In genomic region chrX:70094259-70094658, GRCm38 (mm10) we compare ENCODE assay signal across 22 mouse cellular contexts.
DNase-seq lines count a peak whose midpoint lies in the region; ATAC-seq and TF ChIP-seq lines count a peak whose summit lies in the region.
"Had no signal": no experiment of that assay in that cellular context is flagged by ENCODE, and none has a peak within 500 bp of the region (broad histone marks: within the 10 kb centered on the region; RNA-seq: fewer than 3 reads in every experiment).

No protein-coding gene starts in this region.

- no peaks in the 10 kb centered on the region for H3K4me1 ChIP-seq in hindbrain, postnatal 0 days (ENCODE audit: insufficient read depth, low read length)
- no peaks in the 10 kb centered on the region for H3K4me1 ChIP-seq in hindbrain, embryonic 13.5 days (replicated peaks)
- H3K4me1 ChIP-seq in embryonic facial prominence, embryonic 14.5 days (ENCODE audit: control insufficient read depth, insufficient read depth, low read length): no peaks in the 10 kb centered on the region
- H3K4me1 ChIP-seq: forebrain, embryonic 13.5 days; liver, embryonic 12.5 days; midbrain, embryonic 12.5 days had no signal

- no peak for ATAC-seq in hindbrain, postnatal 0 days
- ATAC-seq in hindbrain, embryonic 13.5 days (ENCODE audit: low FRiP score): no peak
- peak; percentile 37; the same call in 1 of the 2 replicates for ATAC-seq in embryonic facial prominence, embryonic 14.5 days (ENCODE audit: low read depth)
- ATAC-seq: forebrain, embryonic 13.5 days; liver, embryonic 12.5 days; Patski had no signal

- 38% methylated on average over 4 of the region's 4 CpGs for WGBS in hindbrain, postnatal 0 days
- 37% methylated on average over 4 of the region's 4 CpGs for WGBS in hindbrain, embryonic 13.5 days
- 23% methylated on average over 4 of the region's 4 CpGs for WGBS in embryonic facial prominence, embryonic 14.5 days

- H3K9me3 ChIP-seq in hindbrain, postnatal 0 days (ENCODE audit: low read length): no peaks in the 10 kb centered on the region
- H3K9me3 ChIP-seq in hindbrain, embryonic 13.5 days: no peaks in the 10 kb centered on the region
- H3K9me3 ChIP-seq in embryonic facial prominence, embryonic 14.5 days (ENCODE audit: control insufficient read depth, low read length): no peaks in the 10 kb centered on the region
- H3K9me3 ChIP-seq: forebrain, embryonic 13.5 days; liver, embryonic 12.5 days; midbrain, embryonic 12.5 days had no signal

- no peak overlapping the region for H3K27ac ChIP-seq in hindbrain, postnatal 0 days
- no peak overlapping the region for H3K27ac ChIP-seq in hindbrain, embryonic 13.5 days
- H3K27ac ChIP-seq in embryonic facial prominence, embryonic 14.5 days (replicated peaks; ENCODE audit: low read depth, low read length): no peak overlapping the region
- H3K27ac ChIP-seq: forebrain, embryonic 13.5 days; kidney, postnatal 0 days; liver, embryonic 12.5 days; midbrain, embryonic 12.5 days had no signal

- no peaks in the 10 kb centered on the region for H3K27me3 ChIP-seq in hindbrain, postnatal 0 days (ENCODE audit: insufficient read depth, low read length)
- H3K27me3 ChIP-seq in hindbrain, embryonic 13.5 days: no peaks in the 10 kb centered on the region
- H3K27me3 ChIP-seq in embryonic facial prominence, embryonic 14.5 days (replicated peaks; ENCODE audit: control insufficient read depth, insufficient read depth, low read length): no peaks in the 10 kb centered on the region
- H3K27me3 ChIP-seq: forebrain, embryonic 13.5 days; liver, embryonic 12.5 days; midbrain, embryonic 12.5 days had no signal

- DNase-seq in hindbrain, postnatal 0 days (ENCODE audit: low spot score): peak; percentile 3
- DNase-seq in brain, adult 2 months (ENCODE audit: low read depth, low spot score): peak; percentile 3
- peak; percentile 14 for DNase-seq in embryo, embryonic 10.5 days (ENCODE audit: low spot score)
- DNase-seq in embryonic facial prominence, embryonic 14.5 days (ENCODE audit: low spot score): peak; percentile 57
- no peak for DNase-seq in frontal cortex, adult 2 months (ENCODE audit: extremely low spot score in 1 of 2, low spot score in 1 of 2)
- no peak for DNase-seq in urinary bladder, postnatal 36 days (ENCODE audit: low spot score in 2 of 2)
- DNase-seq: cerebellum, adult 18-20 months; gastrocnemius, postnatal 10 days; heart, adult 11 months; layer of hippocampus, adult 9-11 months; left cerebral cortex, postnatal 4 days; lung, adult 18-20 months; right cerebral cortex, postnatal 14 days; spleen, adult 18-20 months had no signal

- no peak for TF ChIP-seq CTCF in hindbrain, postnatal 0 days (IDR thresholded peaks at IDR 0.05; ENCODE audit: low read depth)

- H3K4me3 ChIP-seq in hindbrain, postnatal 0 days (ENCODE audit: low read length): no peak overlapping the region
- H3K4me3 ChIP-seq in hindbrain, embryonic 13.5 days: no peak overlapping the region
- H3K4me3 ChIP-seq in embryonic facial prominence, embryonic 14.5 days (ENCODE audit: low read depth, low read length): no peak overlapping the region
- H3K4me3 ChIP-seq: erythroblast, embryonic 14.5 days; forebrain, embryonic 13.5 days; liver, embryonic 12.5 days; midbrain, embryonic 12.5 days had no signal

- H3K4me2 ChIP-seq in hindbrain, postnatal 0 days (ENCODE audit: low read depth, low read length): no peak overlapping the region
- H3K4me2 ChIP-seq in hindbrain, embryonic 13.5 days: no peak overlapping the region
- H3K4me2 ChIP-seq in embryonic facial prominence, embryonic 14.5 days (ENCODE audit: low read depth, low read length): no peak overlapping the region
- H3K4me2 ChIP-seq: forebrain, embryonic 13.5 days; heart, embryonic 11.5 days; liver, embryonic 12.5 days; midbrain, embryonic 12.5 days had no signal

- H3K36me3 ChIP-seq in hindbrain, postnatal 0 days (ENCODE audit: insufficient read depth, low read length): no peaks in the 10 kb centered on the region
- H3K36me3 ChIP-seq in hindbrain, embryonic 13.5 days: no peaks in the 10 kb centered on the region
- no peaks in the 10 kb centered on the region for H3K36me3 ChIP-seq in embryonic facial prominence, embryonic 14.5 days (ENCODE audit: control insufficient read depth, insufficient read depth, low read length)
- H3K36me3 ChIP-seq: liver, embryonic 12.5 days; midbrain, embryonic 12.5 days had no signal

- H3K9ac ChIP-seq in hindbrain, postnatal 0 days (replicated peaks; ENCODE audit: low read length): no peak overlapping the region
- no peak overlapping the region for H3K9ac ChIP-seq in hindbrain, embryonic 13.5 days
- H3K9ac ChIP-seq in embryonic facial prominence, embryonic 14.5 days (ENCODE audit: low read depth, low read length): no peak overlapping the region
- H3K9ac ChIP-seq: forebrain, embryonic 13.5 days; liver, embryonic 12.5 days; midbrain, embryonic 12.5 days had no signal

Comparison
In these comparisons a context has a peak if more than half of its experiments do, and no peak if none do; other contexts are left out.
1. DNase-seq: peak in hindbrain, postnatal 0 days (single experiment), brain, adult 2 months (single experiment), embryo, embryonic 10.5 days (single experiment) and embryonic facial prominence, embryonic 14.5 days (single experiment); none in frontal cortex, adult 2 months (0 of 2) and urinary bladder, postnatal 36 days (0 of 2).